Mouse (Mus musculus) right cerebral cortex, adult 18-20 months (tissue): ENCODE results near the gene Slc25a47.
"Not testable (repeated sequence)": the region's sequence is repeated elsewhere in the genome, so short reads cannot be mapped to it uniquely, and the experiment has no call there.

Experiments used
- DNase-seq: peaks from one replicate; pipeline ENCODE4 v3.0.0; 2022; ENCODE audit warnings: mixed read lengths

Gene Slc25a47

GRCm38 (mm10) chr12:108826958-108827535 lies 8.8 kb upstream of the Slc25a47 start:
- no peak for DNase-seq

- no peak for DNase-seq
Observed at GRCm38 (mm10) chr12:108827641-108828040, 8.2 kb upstream of the Slc25a47 start.

- DNase-seq, result no peak
Observed at GRCm38 (mm10) chr12:108829636-108830035, 6.2 kb upstream of the Slc25a47 start.

GRCm38 (mm10) chr12:108830358-108830757 lies 5.5 kb upstream of the Slc25a47 start:
- DNase-seq, result no peak

GRCm38 (mm10) chr12:108831966-108832643 lies 3.7 kb upstream of the Slc25a47 start:
- peak; percentile 40 for DNase-seq

- DNase-seq, result peak; percentile 37
Observed at GRCm38 (mm10) chr12:108832851-108833250, 3.0 kb upstream of the Slc25a47 start.

GRCm38 (mm10) chr12:108833408-108833807 lies 2.4 kb upstream of the Slc25a47 start:
- no peak for DNase-seq

- DNase-seq, result no peak
Observed at GRCm38 (mm10) chr12:108834337-108834736, 1.5 kb upstream of the Slc25a47 start.

GRCm38 (mm10) chr12:108834786-108835185 lies 1.1 kb upstream of the Slc25a47 start:
- no peak for DNase-seq

- DNase-seq, result no peak
Observed at GRCm38 (mm10) chr12:108835208-108835839, 522 bp upstream of the Slc25a47 start.

- no peak for DNase-seq
Observed at GRCm38 (mm10) chr12:108836722-108837121, 876 bp downstream of the Slc25a47 start.

- DNase-seq, result no peak
Observed at GRCm38 (mm10) chr12:108841181-108841580, 5.3 kb downstream of the Slc25a47 start.

GRCm38 (mm10) chr12:108842663-108843062 lies 6.8 kb downstream of the Slc25a47 start:
- no peak for DNase-seq

- not testable (repeated sequence) for DNase-seq
Observed at GRCm38 (mm10) chr12:108848033-108848432, 12.2 kb downstream of the Slc25a47 start.

GRCm38 (mm10) chr12:108849488-108850022 lies 13.7 kb downstream of the Slc25a47 start:
- no peak for DNase-seq

- DNase-seq, result no peak
Observed at GRCm38 (mm10) chr12:108850129-108850528, 14.3 kb downstream of the Slc25a47 start.

GRCm38 (mm10) chr12:108850886-108851285 lies 15.0 kb downstream of the Slc25a47 start:
- no peak for DNase-seq

- DNase-seq, result no peak
Observed at GRCm38 (mm10) chr12:108852822-108853221, 17.0 kb downstream of the Slc25a47 start.

GRCm38 (mm10) chr12:108855081-108855480 lies 19.2 kb downstream of the Slc25a47 start:
- DNase-seq, result no peak

GRCm38 (mm10) chr12:108856186-108856585 lies 20.3 kb downstream of the Slc25a47 start:
- no peak for DNase-seq

GRCm38 (mm10) chr12:108857109-108857508 lies 21.3 kb downstream of the Slc25a47 start:
- no peak for DNase-seq

GRCm38 (mm10) chr12:108857589-108858184 lies 21.8 kb downstream of the Slc25a47 start:
- no peak for DNase-seq

- no peak for DNase-seq
Observed at GRCm38 (mm10) chr12:108858486-108858885, 22.6 kb downstream of the Slc25a47 start.
